Mouse (Mus musculus) myocyte (in vitro differentiated cells): ENCODE measurements around the gene Dnah7a. TPM values are rescaled to one million over a fixed set of nuclear protein-coding genes. Genes with fewer than 3 reads are reported as not detected.
"Not testable (repeated sequence)": the region's sequence is repeated elsewhere in the genome, so short reads cannot be mapped to it uniquely, and the experiment has no call there.

ENCODE experiments used
- H3K27me3 ChIP-seq: one replicate; pipeline ENCODE4 v1.6.1; 2011; ENCODE audit not compliant: control insufficient read depth, insufficient read depth, insufficient read length
- H3K36me3 ChIP-seq: one replicate; pipeline ENCODE4 v1.6.1; 2011; ENCODE audit not compliant: control insufficient read depth, insufficient read depth
- H3K4me2 ChIP-seq: one replicate; pipeline ENCODE4 v1.6.1; 2011; ENCODE audit warnings: low read depth, control low read depth
- H3K4me3 ChIP-seq: one replicate; pipeline ENCODE4 v1.5.1; 2011; ENCODE audit warnings: mild to moderate bottlenecking, control low read depth, moderate library complexity
- H3K79me2 ChIP-seq: one replicate; pipeline ENCODE4 v1.6.1; 2011; ENCODE audit not compliant: control insufficient read depth, insufficient read depth
- H3ac ChIP-seq: one replicate; pipeline ENCODE4 v1.6.1; 2011; ENCODE audit not compliant: control insufficient read depth, insufficient read length
- CEBPB ChIP-seq: IDR thresholded peaks from 2 replicates; pipeline ENCODE4 v1.6.1; 2011; ENCODE audit warnings: mild to moderate bottlenecking, moderate library complexity; ENCODE audit not compliant: poor library complexity, insufficient read depth, severe bottlenecking
- E2F4 ChIP-seq: IDR thresholded peaks from one replicate; pipeline ENCODE4 v1.6.1; 2011; ENCODE audit warnings: mild to moderate bottlenecking, control low read depth, moderate library complexity; ENCODE audit not compliant: insufficient read depth
- MAX ChIP-seq: IDR thresholded peaks from one replicate; pipeline ENCODE4 v1.6.1; 2011; ENCODE audit warnings: low read depth, mild to moderate bottlenecking, control low read depth
- MYOD1 ChIP-seq, 3 experiments: IDR thresholded peaks; one replicate each; pipeline ENCODE4 v1.6.1; 2011; ENCODE audit warnings: control low read depth in 2 of 3, low read depth in 2 of 3, mild to moderate bottlenecking in 2 of 3, moderate library complexity in 1 of 3; ENCODE audit not compliant: insufficient read length in 2 of 3, control insufficient read depth in 1 of 3
- MYOG ChIP-seq, 3 experiments: IDR thresholded peaks; one replicate each; pipeline ENCODE4 v1.6.1; 2011; ENCODE audit warnings: control low read depth in 2 of 3, low read depth in 2 of 3, mild to moderate bottlenecking in 2 of 3; ENCODE audit not compliant: insufficient read length in 2 of 3, control insufficient read depth in 1 of 3, insufficient read depth in 1 of 3
- POLR2A ChIP-seq: IDR thresholded peaks from one replicate; pipeline ENCODE4 v1.6.1; 2011; ENCODE audit warnings: low read depth, mild to moderate bottlenecking, control low read depth, moderate library complexity; ENCODE audit not compliant: insufficient read length
- POLR2AphosphoS2 ChIP-seq: IDR thresholded peaks from one replicate; pipeline ENCODE4 v1.6.1; 2011; ENCODE audit warnings: low read depth, control low read depth; ENCODE audit not compliant: insufficient read length
- REST ChIP-seq: IDR thresholded peaks from one replicate; pipeline ENCODE4 v1.6.1; 2011; ENCODE audit warnings: mild to moderate bottlenecking, control low read depth, moderate library complexity; ENCODE audit not compliant: insufficient read depth, insufficient read length
- SRF ChIP-seq: IDR thresholded peaks from one replicate; pipeline ENCODE4 v1.6.1; 2011; ENCODE audit warnings: low read depth; ENCODE audit not compliant: control insufficient read depth, insufficient read length
- TCF12 ChIP-seq: IDR thresholded peaks from one replicate; pipeline ENCODE4 v1.6.1; 2011; ENCODE audit warnings: mild to moderate bottlenecking, control low read depth; ENCODE audit not compliant: poor library complexity, insufficient read depth, severe bottlenecking
- TCF3 ChIP-seq: IDR thresholded peaks from one replicate; pipeline ENCODE4 v1.6.1; 2011; ENCODE audit warnings: low read depth, control low read depth; ENCODE audit not compliant: insufficient read length
- USF1 ChIP-seq: IDR thresholded peaks from one replicate; pipeline ENCODE4 v1.6.1; 2011; ENCODE audit warnings: low read depth, mild to moderate bottlenecking, control low read depth, moderate library complexity
- polyA plus RNA-seq: library from polyadenylated mRNA; unstranded; fragments of >200 nt; fragmentation: generic; extraction: Trizol; gene quantifications from one replicate; pipeline ENCODE4 v1.2.1, GENCODE M21; 2012; ENCODE audit warnings: missing spikeins

Gene Dnah7a
- polyA plus RNA-seq, 1 experiment, result not detected

DNA sequence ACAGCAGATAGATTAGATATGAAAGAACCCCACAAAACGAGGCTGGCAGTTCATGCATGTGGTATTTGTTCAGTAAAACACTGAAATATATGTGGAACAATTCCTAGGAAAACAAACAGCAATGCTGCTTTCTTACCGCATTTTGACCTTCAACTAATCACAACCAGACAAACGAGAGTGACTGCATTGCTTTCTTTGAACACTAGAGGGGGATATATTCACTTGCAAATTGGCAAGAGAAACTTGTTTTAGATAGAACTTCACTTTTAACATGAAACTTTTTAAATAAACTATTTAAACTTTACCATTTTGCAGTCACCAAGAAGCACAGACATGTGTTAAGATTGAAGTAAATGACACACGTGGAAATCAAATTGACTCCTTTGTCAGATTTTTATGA lies 8.9 kb upstream of the Dnah7a start:
- Histone ChIP-seq H3K4me3 (no peak overlapping the region), H3K79me2 (no peaks in the 10 kb centered on the region), H3K36me3 (no peaks in the 10 kb centered on the region), H3K4me2 (no peak overlapping the region), H3ac (no peak overlapping the region), H3K27me3 (no peaks in the 10 kb centered on the region)
- TF ChIP-seq E2F4, result no peak
- TF ChIP-seq TCF3, result no peak
- no peak for TF ChIP-seq SRF
- TF ChIP-seq MAX, result no peak
- TF ChIP-seq MYOD1 (IDR thresholded peaks at IDR 0.05; ENCODE audit: control insufficient read depth in 1 of 3, insufficient read length in 2 of 3, low read depth in 2 of 3), result no peak
- no peak for TF ChIP-seq MYOG (IDR thresholded peaks at IDR 0.05; ENCODE audit: control insufficient read depth in 1 of 3, insufficient read depth in 1 of 3, insufficient read length in 2 of 3, low read depth in 2 of 3)
- no peak for TF ChIP-seq USF1
- no peak for TF ChIP-seq CEBPB
- no peak for TF ChIP-seq POLR2AphosphoS2
- no peak for TF ChIP-seq REST

DNA sequence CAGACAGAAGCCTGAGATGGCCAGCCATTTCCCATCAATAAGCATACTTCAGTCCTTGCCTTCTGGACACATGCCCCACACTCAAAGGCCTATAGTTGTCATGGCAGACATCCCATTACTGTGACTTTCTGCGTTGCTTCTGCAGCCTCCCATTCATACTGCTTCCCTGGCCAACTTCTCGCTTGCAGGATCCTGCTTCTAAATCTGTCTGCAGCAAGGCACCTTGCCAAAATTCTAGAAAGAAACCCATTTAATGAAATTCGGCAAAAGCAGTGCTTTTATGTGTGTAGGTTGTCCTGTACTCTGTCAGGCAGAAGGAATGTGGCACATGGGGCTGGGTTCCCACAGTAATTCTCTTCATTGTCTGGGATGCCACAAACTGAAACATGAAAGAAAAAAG lies 6.8 kb upstream of the Dnah7a start:
- not testable (repeated sequence) for H3K36me3 ChIP-seq, H3K79me2 ChIP-seq, H3K4me2 ChIP-seq, H3ac ChIP-seq, H3K4me3 ChIP-seq, H3K27me3 ChIP-seq

DNA sequence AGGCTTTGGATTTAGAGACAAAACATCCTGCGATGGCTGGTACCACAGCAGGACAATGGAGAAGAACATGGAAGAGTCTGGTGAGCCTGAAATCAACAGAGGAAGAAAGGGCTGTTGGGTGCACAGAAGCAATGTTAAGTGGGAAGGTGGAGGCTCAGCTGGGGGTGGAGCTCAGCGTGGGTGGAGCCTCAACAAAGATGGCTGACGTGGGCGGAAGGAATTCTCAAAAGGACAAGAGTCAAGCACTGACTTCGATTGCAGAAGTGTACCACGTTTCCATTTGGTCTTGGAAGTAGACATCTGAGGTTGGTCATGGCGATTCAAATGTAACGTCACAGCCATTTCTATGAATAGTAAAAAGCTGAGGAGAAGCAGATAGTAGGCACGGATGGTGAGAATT lies 4.5 kb upstream of the Dnah7a start:
- H3K27me3 ChIP-seq, result no peaks in the 10 kb centered on the region
- no peak overlapping the region for H3K4me2 ChIP-seq
- H3K4me3 ChIP-seq, result no peak overlapping the region
- H3K79me2 ChIP-seq, result no peaks in the 10 kb centered on the region
- no peak overlapping the region for H3ac ChIP-seq
- TF ChIP-seq TCF3 (no peak), SRF (no peak), USF1 (no peak), POLR2A (no peak), E2F4 (no peak), REST (no peak)
- H3K36me3 ChIP-seq, result no peaks in the 10 kb centered on the region

DNA sequence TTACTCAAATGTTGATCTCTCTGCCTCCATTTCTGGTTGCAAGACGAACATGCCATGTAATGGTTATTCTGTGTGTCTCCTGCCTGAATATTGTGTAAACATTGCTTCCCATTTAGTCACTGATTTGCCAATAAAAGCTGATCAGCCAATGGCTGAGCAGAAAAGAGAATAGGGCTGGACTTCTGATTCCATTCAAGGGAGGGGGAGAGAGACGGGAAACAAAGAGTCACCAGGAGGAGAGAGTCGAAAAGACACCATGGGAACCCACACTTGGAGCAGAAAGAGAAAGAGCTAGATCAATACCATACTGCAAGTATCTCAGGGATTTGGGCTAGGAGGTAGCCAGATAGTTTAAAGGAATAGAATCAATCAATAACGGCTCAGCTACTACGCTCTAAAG lies 3.0 kb upstream of the Dnah7a start:
- not testable (repeated sequence) for H3K79me2 ChIP-seq, H3ac ChIP-seq, H3K36me3 ChIP-seq, H3K4me3 ChIP-seq, H3K27me3 ChIP-seq, H3K4me2 ChIP-seq

DNA sequence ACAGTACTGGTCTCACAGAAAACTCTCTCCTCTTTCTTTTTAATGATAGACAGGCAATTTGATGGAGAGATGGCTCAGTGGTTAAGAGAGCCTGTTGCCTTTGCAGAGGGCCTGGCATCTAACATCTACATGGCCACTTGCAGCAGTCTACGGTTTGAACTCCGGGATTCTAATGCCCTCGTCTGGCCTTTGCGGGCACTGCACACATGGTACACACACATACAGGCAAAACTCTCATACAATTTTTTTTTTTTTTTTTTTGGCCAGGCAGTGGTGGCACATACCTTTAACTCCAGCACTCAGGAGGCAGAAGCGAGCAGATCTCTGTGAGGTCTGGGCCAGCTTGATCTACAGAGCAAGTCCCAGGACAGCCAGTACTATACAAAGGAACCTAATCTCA lies 2.4 kb downstream of the Dnah7a start:
- TF ChIP-seq USF1, result no peak
- no peak for TF ChIP-seq REST
- TF ChIP-seq MYOD1 (IDR thresholded peaks at IDR 0.05; ENCODE audit: control insufficient read depth in 1 of 3, insufficient read length in 2 of 3, low read depth in 2 of 3), result no peak
- no peak for TF ChIP-seq POLR2AphosphoS2
- no peak for TF ChIP-seq E2F4
- no peak for TF ChIP-seq CEBPB
- no peak for TF ChIP-seq TCF12
- TF ChIP-seq POLR2A, result no peak
- TF ChIP-seq MAX, result no peak

DNA sequence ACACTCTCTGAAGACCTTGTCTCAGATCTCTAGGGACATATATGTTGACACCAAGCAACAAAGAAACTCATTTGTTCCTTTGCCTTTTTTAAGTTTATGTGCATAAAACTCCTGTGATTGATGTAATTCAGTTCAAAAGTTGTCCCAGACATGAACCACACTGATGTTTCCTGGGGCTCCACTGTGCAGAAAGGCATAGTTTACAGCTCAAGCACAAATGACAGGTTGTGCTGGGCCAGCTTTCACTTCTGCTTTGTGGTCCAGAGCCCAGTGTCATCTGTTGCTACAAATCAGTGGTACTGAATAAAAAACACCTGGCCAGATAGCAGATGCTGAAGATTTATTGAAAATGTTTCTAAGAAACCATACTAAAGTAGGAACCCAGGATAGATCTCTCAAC lies 42.3 kb downstream of the Dnah7a start:
- H3ac ChIP-seq, H3K4me3 ChIP-seq, H3K79me2 ChIP-seq, H3K4me2 ChIP-seq, H3K27me3 ChIP-seq, H3K36me3 ChIP-seq: not testable (repeated sequence)

More for the DNA sequence above, 2.4 kb downstream of the Dnah7a start:
- no peak overlapping the region for H3ac ChIP-seq
- H3K4me2 ChIP-seq, result no peak overlapping the region
- no peaks in the 10 kb centered on the region for H3K27me3 ChIP-seq
- H3K79me2 ChIP-seq, result no peaks in the 10 kb centered on the region
- H3K4me3 ChIP-seq, result no peak overlapping the region
- H3K36me3 ChIP-seq, result no peaks in the 10 kb centered on the region
